Mouse (Mus musculus): ENCODE measurements around the gene Ifi206.

DNA sequence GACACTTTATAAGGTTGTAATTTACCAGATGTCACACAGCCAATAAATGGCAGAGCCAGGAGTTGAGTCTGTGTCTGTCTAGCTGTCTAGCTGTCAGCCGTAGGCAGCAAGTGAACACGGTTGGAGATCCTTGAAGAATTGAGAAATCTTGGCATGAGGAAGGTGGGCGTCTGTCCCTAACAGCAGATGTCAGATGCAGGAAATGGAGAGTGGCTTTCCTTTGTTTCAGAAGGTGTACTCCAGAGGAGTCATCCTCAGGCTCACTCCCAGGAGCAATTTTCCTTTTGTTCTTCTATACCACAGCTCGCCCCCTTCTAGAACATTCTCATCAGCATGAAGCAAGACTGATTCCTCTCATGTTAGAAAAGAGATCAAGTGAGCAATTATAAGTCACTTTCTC is 40.2 kb downstream of the Ifi206 start:
- TF ChIP-seq HCFC1 (IDR thresholded peaks at IDR 0.05; ENCODE audit: borderline replicate concordance, insufficient read depth, low read length) = no peak
- TF ChIP-seq CHD2 (IDR thresholded peaks at IDR 0.05; ENCODE audit: low read depth, low read length) = no peak
- no peak for TF ChIP-seq ZNF384 (IDR thresholded peaks at IDR 0.05; ENCODE audit: low read depth, low read length)
- no peak for TF ChIP-seq MAFK (IDR thresholded peaks at IDR 0.05; ENCODE audit: insufficient read depth, low read depth, low read length)
- TF ChIP-seq ZC3H11A (IDR thresholded peaks at IDR 0.05; ENCODE audit: borderline replicate concordance, low read depth, low read length) = no peak

Measured in ES-E14 (cell line).